Mouse (Mus musculus) kidney, postnatal 0 days (tissue): ENCODE data around the gene Fam20a. TPM values are rescaled to one million over a fixed set of nuclear protein-coding genes. Genes with fewer than 3 reads are reported as not detected.

Source experiments
- ATAC-seq: fragments of 200-750 bp; cut with Nextera tagmentation; replicated peaks from 2 replicates; pipeline ENCODE4 v1.8.0; 2017; ENCODE audit warnings: low read depth, moderate number of reproducible peaks, moderate TSS enrichment, moderate library complexity; ENCODE audit not compliant: low FRiP score
- DNase-seq: peaks from one replicate; pipeline ENCODE4 v3.0.0-alpha.2; 2016; ENCODE audit warnings: low spot score
- H3K27ac ChIP-seq: fragments of 300-500 bp; sonication (generic); 2 replicates; pipeline ENCODE4 v1.5.1; 2014; ENCODE audit warnings: mild to moderate bottlenecking
- H3K27me3 ChIP-seq: fragments of 300-500 bp; sonication (generic); 2 replicates; pipeline ENCODE4 v1.6.1; 2014; ENCODE audit warnings: low read length, mixed read lengths; ENCODE audit not compliant: insufficient read depth
- H3K36me3 ChIP-seq: fragments of 300-500 bp; sonication (generic); 2 replicates; pipeline ENCODE4 v1.6.1; 2014; ENCODE audit warnings: low read length, mixed read lengths; ENCODE audit not compliant: insufficient read depth
- H3K4me1 ChIP-seq: fragments of 300-500 bp; sonication (generic); replicated peaks from 2 replicates; pipeline ENCODE4 v1.6.1; 2014; ENCODE audit warnings: antibody characterized with exemption, low read length, mixed read lengths; ENCODE audit not compliant: insufficient read depth
- H3K4me2 ChIP-seq: fragments of 300-500 bp; sonication (generic); 2 replicates; pipeline ENCODE4 v1.6.1; 2014; ENCODE audit warnings: mild to moderate bottlenecking, low read length, moderate library complexity, mixed read lengths
- H3K4me3 ChIP-seq: fragments of 300-500 bp; sonication (generic); replicated peaks from 2 replicates; pipeline ENCODE4 v1.5.1; 2014; ENCODE audit warnings: low read depth, low read length
- H3K9ac ChIP-seq: fragments of 300-500 bp; sonication (generic); 2 replicates; pipeline ENCODE4 v1.6.1; 2014; ENCODE audit warnings: low read depth, low read length
- H3K9me3 ChIP-seq: fragments of 300-500 bp; sonication (generic); replicated peaks from 2 replicates; pipeline ENCODE4 v1.6.1; 2016; ENCODE audit warnings: low read length, inconsistent platforms, mixed read lengths
- CTCF ChIP-seq: IDR thresholded peaks from 2 replicates; pipeline ENCODE4 v1.5.1; 2016; ENCODE audit warnings: antibody characterized with exemption, low read depth, mild to moderate bottlenecking, moderate library complexity
- WGBS: fragments of 180-500 bp; shearing (Covaris S2); extraction: QIAGEN DNeasy Blood & Tissue Kit; methylation state at CpG from one replicate; pipeline ENCODE4 v1.1.7; 2014; 5-methylcytosine and 5-hydroxymethylcytosine counted together
- polyA plus RNA-seq: library from polyadenylated mRNA; unstranded; fragments of >200 nt; fragmentation: Nextera tagmentation; extraction: Ambion mirVana; gene quantifications from 2 replicates; pipeline ENCODE4 v1.2.1, GENCODE M21; 2015

Gene Fam20a
- polyA plus RNA-seq, 1 experiment from 2014 or later: 5.8 TPM

DNA sequence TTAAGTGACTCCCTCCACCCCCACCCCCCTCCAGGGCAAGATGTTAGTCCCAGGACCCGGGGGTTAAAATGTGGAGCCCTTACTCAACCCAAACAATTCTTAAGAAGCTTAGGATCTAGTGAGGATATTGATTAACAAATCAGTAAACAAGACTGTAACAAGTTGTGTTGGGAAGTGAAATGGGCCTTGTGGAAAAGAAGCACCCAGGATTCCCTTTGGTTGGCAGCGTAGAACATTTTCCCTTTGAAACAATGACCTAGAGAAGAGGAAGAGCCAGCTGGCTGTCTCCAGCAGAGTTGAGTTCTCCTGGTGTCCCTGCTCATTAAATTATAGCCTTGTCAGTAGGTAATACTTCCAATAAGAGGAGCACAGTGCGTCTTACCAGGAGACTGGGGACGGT lies 13.3 kb downstream of the Fam20a start:
- no peak for DNase-seq
- no peaks in the 10 kb centered on the region for H3K9me3 ChIP-seq
- 95% methylated on average over 4 of the region's 4 CpGs for WGBS

DNA sequence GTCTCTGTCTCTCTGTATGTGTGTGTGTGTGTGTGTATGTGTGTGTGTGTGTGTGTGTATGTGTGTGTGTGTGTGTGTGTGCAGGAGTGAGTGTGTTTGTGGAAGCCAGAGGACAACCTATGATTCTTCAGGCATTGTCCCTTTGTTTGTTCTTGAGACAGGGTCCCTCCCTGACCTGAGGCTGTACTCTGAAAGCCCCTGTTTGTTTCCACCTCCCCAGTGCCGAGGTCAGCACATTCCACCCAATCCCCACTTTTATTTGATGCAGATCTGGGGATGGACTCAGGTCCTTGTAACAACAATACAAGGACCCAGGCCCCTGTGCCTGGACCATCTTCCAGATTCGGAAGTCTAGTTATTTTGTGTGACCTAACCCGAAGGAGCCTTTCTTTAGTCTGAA lies 14.6 kb downstream of the Fam20a start:
- Histone ChIP-seq H3K4me3 (no peak overlapping the region), H3K27me3 (no peaks in the 10 kb centered on the region), H3K27ac (no peak overlapping the region), H3K9ac (no peak overlapping the region), H3K4me2 (no peak overlapping the region), H3K9me3 (no peaks in the 10 kb centered on the region), H3K36me3 (no peaks in the 10 kb centered on the region), H3K4me1 (peaks cover 12% of the 10 kb centered on the region; the same call in 1 of the 2 replicates)
- WGBS: 79% methylated on average over 3 of the region's 3 CpGs
- no peak for TF ChIP-seq CTCF
- no peak for DNase-seq
- ATAC-seq: no peak

More for the DNA sequence above, 13.3 kb downstream of the Fam20a start:
- Histone ChIP-seq H3K27ac (no peak overlapping the region), H3K27me3 (no peaks in the 10 kb centered on the region), H3K4me2 (no peak overlapping the region), H3K4me3 (no peak overlapping the region), H3K4me1 (peaks cover 9% of the 10 kb centered on the region; the same call in 1 of the 2 replicates), H3K9ac (no peak overlapping the region), H3K36me3 (no peaks in the 10 kb centered on the region)
- ATAC-seq: no peak
- no peak for TF ChIP-seq CTCF

DNA sequence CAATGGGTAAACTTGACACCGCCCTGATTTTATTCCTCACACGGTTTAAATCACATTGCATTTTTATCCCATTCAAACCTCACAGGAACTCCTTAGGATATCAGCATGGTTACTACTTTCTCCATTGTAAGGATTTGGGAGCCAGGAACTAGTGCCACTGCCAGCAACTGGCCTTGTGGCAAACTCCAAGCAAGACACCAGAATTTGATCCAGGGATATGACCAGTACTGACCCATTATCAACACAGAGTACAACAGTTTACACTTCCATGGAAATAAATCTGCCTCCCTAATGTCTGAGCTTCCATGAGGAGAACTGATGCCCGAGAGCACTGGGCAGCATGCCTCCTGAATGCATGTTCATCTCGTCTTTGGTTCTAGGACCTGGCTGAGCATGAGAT lies 15.5 kb downstream of the Fam20a start:
- Histone ChIP-seq H3K4me2 (no peak overlapping the region), H3K9me3 (no peaks in the 10 kb centered on the region), H3K36me3 (no peaks in the 10 kb centered on the region), H3K4me1 (peaks cover 15% of the 10 kb centered on the region; the same call in 1 of the 2 replicates), H3K27ac (no peak overlapping the region), H3K4me3 (no peak overlapping the region), H3K9ac (no peak overlapping the region), H3K27me3 (no peaks in the 10 kb centered on the region)
- 73% methylated on average over 4 of the region's 4 CpGs for WGBS
- DNase-seq: no peak
- no peak for TF ChIP-seq CTCF
- ATAC-seq: no peak

- ATAC-seq (no peak), DNase-seq (no peak)
- Histone ChIP-seq H3K27me3 (no peaks in the 10 kb centered on the region), H3K4me2 (no peak overlapping the region), H3K27ac (no peak overlapping the region), H3K9ac (no peak overlapping the region), H3K36me3 (no peaks in the 10 kb centered on the region), H3K4me1 (peaks cover 15% of the 10 kb centered on the region; the same call in 1 of the 2 replicates), H3K4me3 (no peak overlapping the region), H3K9me3 (no peaks in the 10 kb centered on the region)
- TF ChIP-seq CTCF: no peak
- 65% methylated on average over 9 of the region's 9 CpGs for WGBS
Measured at GRCm38 (mm10) chr11:109706055-109706412, 16.0 kb downstream of the Fam20a start.

- 70% methylated on average over 9 of the region's 9 CpGs for WGBS
- Histone ChIP-seq H3K4me3 (no peak overlapping the region), H3K9ac (no peak overlapping the region), H3K27me3 (no peaks in the 10 kb centered on the region), H3K9me3 (no peaks in the 10 kb centered on the region), H3K27ac (no peak overlapping the region), H3K4me1 (peaks cover 15% of the 10 kb centered on the region; the same call in 1 of the 2 replicates), H3K36me3 (no peaks in the 10 kb centered on the region), H3K4me2 (no peak overlapping the region)
- DNase-seq: no peak
- no peak for TF ChIP-seq CTCF
- ATAC-seq: no peak
Measured at GRCm38 (mm10) chr11:109705336-109706054, 16.6 kb downstream of the Fam20a start.

DNA sequence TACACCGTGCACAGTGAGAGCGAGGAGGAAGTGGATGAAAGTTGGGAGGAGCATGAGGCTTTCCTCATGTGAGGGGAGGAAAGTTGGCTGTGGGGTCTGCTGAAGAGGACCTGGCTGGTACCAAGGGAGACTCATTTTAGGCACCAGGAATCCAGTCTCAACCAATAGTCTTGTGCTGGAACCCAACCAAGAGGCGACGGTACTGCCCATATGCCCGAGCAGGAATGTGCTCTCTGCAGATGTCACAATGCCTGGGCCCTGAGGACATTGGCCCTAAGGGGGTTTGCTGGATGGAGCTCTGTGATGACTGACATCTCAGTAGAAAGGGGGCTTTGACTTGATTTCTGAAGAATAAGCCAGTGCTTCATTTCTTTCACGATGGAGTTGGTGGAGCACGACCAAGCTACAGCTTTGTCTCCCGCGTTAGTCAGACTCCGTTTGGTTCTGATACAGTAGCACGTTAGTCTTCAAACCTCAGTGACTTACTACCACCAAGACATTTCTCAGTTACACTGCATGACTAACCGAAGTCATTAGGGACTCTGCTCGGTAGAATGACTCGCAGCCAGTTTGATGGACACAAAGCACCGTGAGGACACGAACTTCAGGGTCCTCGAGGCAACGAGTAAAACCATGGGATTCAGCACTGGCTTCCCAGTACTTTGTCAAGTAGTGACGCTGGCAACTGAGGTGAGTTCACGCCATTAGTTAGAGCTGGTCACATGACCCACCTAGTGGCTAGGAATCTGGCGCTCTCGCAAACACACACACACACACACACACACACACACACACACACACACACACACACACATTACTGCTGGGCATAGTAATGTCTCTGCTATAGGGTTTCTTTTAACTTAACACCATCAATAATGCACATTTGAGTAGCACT lies 17.5 kb downstream of the Fam20a start:
- H3K27me3 ChIP-seq: no peaks in the 10 kb centered on the region
- WGBS: 62% methylated on average over 22 of the region's 22 CpGs
- 0 out of 2 replicates have a peak overlapping the region, but pooled peaks have one; percentile 19 for H3K27ac ChIP-seq
- H3K4me2 ChIP-seq: no peak overlapping the region
- H3K36me3 ChIP-seq: no peaks in the 10 kb centered on the region
- no peak for TF ChIP-seq CTCF
- H3K4me1 ChIP-seq: peaks cover 15% of the 10 kb centered on the region; the same call in 1 of the 2 replicates
- no peaks in the 10 kb centered on the region for H3K9me3 ChIP-seq
- H3K4me3 ChIP-seq: no peak overlapping the region
- ATAC-seq (no peak), DNase-seq (no peak)
- no peak overlapping the region for H3K9ac ChIP-seq
